Mouse (Mus musculus) brain, adult 10 weeks (tissue): ENCODE measurements around the gene Banp. TPM values are rescaled to one million over a fixed set of nuclear protein-coding genes. Genes with fewer than 3 reads are reported as not detected.

Experiments
- polyA plus RNA-seq: library from polyadenylated mRNA; stranded (reverse); fragments of 350-450 nt; fragmentation: Illumina TruSeq; extraction: RNeasy Lipid Tissue Mini Kit (QIAGEN cat#74804); gene quantifications from one replicate; pipeline ENCODE4 v1.2.3, GENCODE M21; 2015; ENCODE audit warnings: low read depth, low replicate concordance

Gene Banp
- 25.9 TPM for polyA plus RNA-seq

GRCm38 (mm10) chr8:121949222-121949800 is at the start of gene Banp:
Banp (plus strand) TSS chr8:121949750.

GRCm38 (mm10) chr8:121907587-121908248 is 41.8 kb upstream of the Banp start, which contains the start of gene Slc7a5:
Slc7a5 (minus strand) TSS chr8:121907694.

DNA sequence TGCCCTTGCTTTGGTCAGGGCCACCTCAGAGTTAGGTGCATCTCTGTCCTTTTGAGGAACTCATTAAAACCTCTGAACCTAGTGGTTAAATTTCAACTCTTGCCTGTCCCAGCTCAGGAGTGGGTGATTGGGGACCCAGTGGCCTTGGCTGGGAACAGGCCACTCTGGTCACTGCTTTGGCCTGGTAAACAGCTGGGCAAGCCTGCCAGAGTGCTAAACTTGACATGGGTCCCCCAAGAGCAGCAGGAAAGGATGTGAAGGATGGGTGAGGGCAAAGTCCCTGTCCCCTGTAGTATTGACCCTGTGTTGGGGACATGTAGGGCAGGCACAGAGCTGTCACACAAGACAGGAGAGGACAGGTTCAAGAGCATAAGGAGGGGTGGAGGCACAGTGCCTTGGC is 4.7 kb upstream of the Banp start, which contains the start of gene Car5a:
TSS of gene Car5a (minus strand) at position 74 of the 400 bp plus-strand sequence.

Other genes starting within 250 kb of the Banp start
- gene Jph3, start 220.1 kb upstream of the Banp start, polyA plus RNA-seq, result 131 TPM
- gene Klhdc4, start 120.2 kb upstream of the Banp start, polyA plus RNA-seq, result 27.9 TPM
- 38.7 TPM for gene Slc7a5, start 42.1 kb upstream of the Banp start, polyA plus RNA-seq
- gene Car5a, start 4.8 kb upstream of the Banp start, polyA plus RNA-seq, result not detected